Mouse (Mus musculus) neural tube, embryonic 14.5 days (tissue): ENCODE data around the gene Rgl3. TPM values are rescaled to one million over a fixed set of nuclear protein-coding genes. Genes with fewer than 3 reads are reported as not detected.

Source experiments
- ATAC-seq: fragments of 200-750 bp; cut with Nextera tagmentation; 2 replicates; pipeline ENCODE4 v1.8.0; 2017; ENCODE audit warnings: low read depth, mild to moderate bottlenecking, moderate TSS enrichment, moderate library complexity
- H3K27ac ChIP-seq: fragments of 300-500 bp; sonication (generic); 2 replicates; pipeline ENCODE4 v1.5.1; 2014; ENCODE audit warnings: low read depth, mild to moderate bottlenecking, control low read depth, low read length, moderate library complexity, mixed read lengths
- H3K27me3 ChIP-seq: fragments of 300-500 bp; sonication (generic); 2 replicates; pipeline ENCODE4 v1.6.1; 2014; ENCODE audit warnings: low read length; ENCODE audit not compliant: control insufficient read depth, insufficient read depth
- H3K36me3 ChIP-seq: fragments of 300-500 bp; sonication (generic); 2 replicates; pipeline ENCODE4 v1.6.1; 2014; ENCODE audit warnings: low read length, mixed read lengths; ENCODE audit not compliant: control insufficient read depth, insufficient read depth
- H3K4me1 ChIP-seq: fragments of 300-500 bp; sonication (generic); 2 replicates; pipeline ENCODE4 v1.6.1; 2014; ENCODE audit warnings: low read length; ENCODE audit not compliant: control insufficient read depth, insufficient read depth
- H3K4me2 ChIP-seq: fragments of 300-500 bp; sonication (generic); 2 replicates; pipeline ENCODE4 v1.6.1; 2014; ENCODE audit warnings: mild to moderate bottlenecking, low read depth, low read length, control low read depth
- H3K4me3 ChIP-seq: fragments of 300-500 bp; sonication (generic); 2 replicates; pipeline ENCODE4 v1.5.1; 2014; ENCODE audit warnings: low read depth, low read length, control low read depth, mixed read lengths
- H3K9ac ChIP-seq: fragments of 300-500 bp; sonication (generic); replicated peaks from 2 replicates; pipeline ENCODE4 v1.6.1; 2014; ENCODE audit warnings: low read depth, mild to moderate bottlenecking, control low read depth, low read length, mixed read lengths
- H3K9me3 ChIP-seq: fragments of 300-500 bp; sonication (generic); 2 replicates; pipeline ENCODE4 v1.6.1; 2016; ENCODE audit warnings: low read length; ENCODE audit not compliant: control insufficient read depth
- WGBS: fragments of 180-500 bp; shearing (Covaris S2); extraction: QIAGEN DNeasy Blood & Tissue Kit; methylation state at CpG from one replicate; pipeline ENCODE4 v1.1.7; 2014; 5-methylcytosine and 5-hydroxymethylcytosine counted together
- polyA plus RNA-seq: library from polyadenylated mRNA; unstranded; fragments of >200 nt; fragmentation: Nextera tagmentation; extraction: Ambion mirVana; gene quantifications from 2 replicates; pipeline ENCODE4 v1.2.1, GENCODE M21; 2014

Rgl3 gene
- 1.8 TPM in 2 replicates for polyA plus RNA-seq

GRCm38 (mm10) chr9:21989230-21990110, at the start of gene Rgl3:
TSS of gene Rgl3 (minus strand) at chr9:21989446.
- Histone ChIP-seq H3K27ac (no peak within 1 kb of the TSS), H3K36me3 (no peaks in the 10 kb centered on the region), H3K27me3 (peaks cover 28% of the 10 kb centered on the region), H3K4me1 (peaks cover 14% of the 10 kb centered on the region), H3K9ac (0 out of 2 replicates have a peak within 1 kb of the TSS, but pooled peaks have one; percentile 21), H3K4me3 (peak within 1 kb of the TSS; percentile 27), H3K4me2 (peak within 1 kb of the TSS; percentile 51), H3K9me3 (no peaks in the 10 kb centered on the region)
- WGBS = under 1% methylated on average over 42 of the region's 42 CpGs
- ATAC-seq = peak; percentile 41; the same call in 1 of the 2 replicates

GRCm38 (mm10) chr9:22037826-22038225, 48.6 kb upstream of the Rgl3 start:
- no peaks in the 10 kb centered on the region for H3K27me3 ChIP-seq
- H3K36me3 ChIP-seq = peaks cover 15% of the 10 kb centered on the region; the same call in 1 of the 2 replicates
- H3K4me1 ChIP-seq = peaks cover 10% of the 10 kb centered on the region
- H3K27ac ChIP-seq = no peak overlapping the region
- no peak overlapping the region for H3K4me3 ChIP-seq
- ATAC-seq = no peak
- WGBS = 86% methylated on average over 10 of the region's 10 CpGs
- no peak overlapping the region for H3K4me2 ChIP-seq
- no peaks in the 10 kb centered on the region for H3K9me3 ChIP-seq
- no peak overlapping the region for H3K9ac ChIP-seq

DNA sequence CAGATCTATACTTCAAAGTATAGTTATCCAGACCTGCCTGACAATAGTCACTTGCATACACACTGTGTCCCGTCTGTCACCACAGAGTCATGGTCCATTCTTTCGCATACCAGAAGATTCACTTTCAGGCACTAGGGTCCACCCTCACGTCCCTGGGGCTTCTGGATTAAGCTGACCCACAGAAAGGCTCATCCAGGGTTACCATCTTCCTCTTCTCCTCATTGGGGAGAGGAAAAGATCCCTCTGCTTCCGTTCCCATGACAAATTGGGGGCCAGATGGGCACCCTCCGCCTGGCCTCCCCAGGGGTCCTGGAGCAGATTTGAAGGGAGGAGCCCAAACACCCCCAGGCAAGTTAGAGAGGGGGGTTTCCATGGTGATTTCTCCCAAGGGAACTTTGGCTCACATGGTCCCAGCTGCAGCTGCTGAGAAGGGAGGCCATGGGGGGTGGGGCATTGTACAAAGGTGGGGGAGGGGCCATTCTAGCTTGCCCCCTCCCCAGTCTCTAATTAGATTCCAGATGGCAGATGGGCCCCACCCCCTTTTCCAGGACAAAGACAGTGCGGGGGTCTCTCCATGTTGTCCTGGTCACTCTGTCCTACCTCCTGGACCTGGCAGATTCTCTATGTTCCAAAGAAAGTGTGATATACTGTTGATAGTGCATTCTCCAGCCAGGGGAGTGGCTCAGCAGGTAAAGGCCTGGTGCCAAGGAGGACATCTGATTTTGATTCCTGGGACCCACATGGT, 46.2 kb upstream of the Rgl3 start:
- Histone ChIP-seq H3K9me3 (no peaks in the 10 kb centered on the region), H3K9ac (no peak overlapping the region), H3K4me3 (no peak overlapping the region), H3K4me1 (peaks cover 10% of the 10 kb centered on the region), H3K27me3 (no peaks in the 10 kb centered on the region), H3K36me3 (peaks cover 22% of the 10 kb centered on the region), H3K4me2 (no peak overlapping the region), H3K27ac (peak overlapping the region; percentile 34; the same call in 1 of the 2 replicates)
- 15% methylated on average over 6 of the region's 6 CpGs for WGBS
- peak; percentile 54 for ATAC-seq

DNA sequence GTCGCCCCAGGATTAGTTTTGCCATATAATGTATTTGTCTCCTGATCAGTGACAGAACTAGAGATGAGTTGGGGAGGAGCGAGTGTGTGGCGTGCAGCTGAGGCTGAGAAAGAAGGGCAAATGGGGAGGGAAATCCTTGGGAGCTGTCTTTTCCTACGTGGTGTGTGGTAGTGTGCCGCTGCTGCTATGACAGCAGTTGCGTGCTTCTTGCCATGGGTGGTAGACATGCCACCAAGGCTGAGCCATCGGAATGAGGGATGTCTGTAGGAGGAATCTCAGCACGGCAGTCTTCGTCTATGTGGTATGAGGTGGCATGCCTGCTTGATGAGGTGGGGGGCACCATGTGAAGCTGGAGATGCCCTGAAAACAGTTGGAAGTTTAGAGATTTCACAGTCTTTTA, 41.1 kb upstream of the Rgl3 start:
- WGBS = 96% methylated on average over 9 of the region's 9 CpGs
- H3K4me1 ChIP-seq = peaks cover 2% of the 10 kb centered on the region; the same call in 1 of the 2 replicates
- H3K9ac ChIP-seq = no peak overlapping the region
- H3K36me3 ChIP-seq = peaks cover 28% of the 10 kb centered on the region
- no peaks in the 10 kb centered on the region for H3K27me3 ChIP-seq
- H3K4me2 ChIP-seq = no peak overlapping the region
- no peak overlapping the region for H3K4me3 ChIP-seq
- no peak for ATAC-seq
- H3K27ac ChIP-seq = no peak overlapping the region
- H3K9me3 ChIP-seq = no peaks in the 10 kb centered on the region

DNA sequence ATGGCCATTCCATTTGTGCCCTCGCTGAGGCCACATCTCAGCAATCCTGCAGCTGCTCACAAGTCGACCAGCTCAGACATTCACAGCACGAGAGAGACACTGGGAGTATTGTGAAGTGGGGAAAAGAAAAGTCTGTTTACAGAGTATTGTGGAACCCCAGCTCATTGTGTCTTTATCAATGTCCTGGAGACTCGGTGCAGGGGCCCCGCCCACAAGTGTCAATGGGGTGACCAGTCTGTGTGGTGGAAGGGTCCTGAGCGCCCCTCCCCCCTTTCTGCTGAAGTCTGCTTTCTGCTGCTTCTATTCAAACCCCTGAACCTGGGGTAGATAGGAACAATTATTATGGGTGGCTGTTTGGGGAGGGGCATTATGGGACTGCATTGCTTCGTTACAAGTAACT, 39.2 kb upstream of the Rgl3 start:
- Histone ChIP-seq H3K4me3 (no peak overlapping the region), H3K9ac (no peak overlapping the region), H3K4me2 (no peak overlapping the region), H3K27ac (no peak overlapping the region), H3K9me3 (no peaks in the 10 kb centered on the region), H3K4me1 (no peaks in the 10 kb centered on the region), H3K27me3 (no peaks in the 10 kb centered on the region), H3K36me3 (peaks cover 35% of the 10 kb centered on the region)
- no peak for ATAC-seq
- WGBS = 23% methylated on average over 7 of the region's 7 CpGs

- 66% methylated on average over 8 of the region's 8 CpGs for WGBS
- no peak overlapping the region for H3K4me3 ChIP-seq
- no peaks in the 10 kb centered on the region for H3K4me1 ChIP-seq
- no peak overlapping the region for H3K4me2 ChIP-seq
- no peak for ATAC-seq
- no peak overlapping the region for H3K27ac ChIP-seq
- no peak overlapping the region for H3K9ac ChIP-seq
- H3K9me3 ChIP-seq = no peaks in the 10 kb centered on the region
- H3K36me3 ChIP-seq = peaks cover 25% of the 10 kb centered on the region
- no peaks in the 10 kb centered on the region for H3K27me3 ChIP-seq
Measured at GRCm38 (mm10) chr9:22024592-22024991, 35.3 kb upstream of the Rgl3 start.

GRCm38 (mm10) chr9:22017208-22017825, 28.1 kb upstream of the Rgl3 start:
- Histone ChIP-seq H3K27ac (no peak overlapping the region), H3K9ac (no peak overlapping the region), H3K9me3 (no peaks in the 10 kb centered on the region), H3K4me3 (no peak overlapping the region), H3K27me3 (no peaks in the 10 kb centered on the region), H3K4me1 (no peaks in the 10 kb centered on the region), H3K4me2 (no peak overlapping the region), H3K36me3 (peaks cover 24% of the 10 kb centered on the region)
- WGBS = 75% methylated on average over 7 of the region's 7 CpGs
- ATAC-seq = no peak

DNA sequence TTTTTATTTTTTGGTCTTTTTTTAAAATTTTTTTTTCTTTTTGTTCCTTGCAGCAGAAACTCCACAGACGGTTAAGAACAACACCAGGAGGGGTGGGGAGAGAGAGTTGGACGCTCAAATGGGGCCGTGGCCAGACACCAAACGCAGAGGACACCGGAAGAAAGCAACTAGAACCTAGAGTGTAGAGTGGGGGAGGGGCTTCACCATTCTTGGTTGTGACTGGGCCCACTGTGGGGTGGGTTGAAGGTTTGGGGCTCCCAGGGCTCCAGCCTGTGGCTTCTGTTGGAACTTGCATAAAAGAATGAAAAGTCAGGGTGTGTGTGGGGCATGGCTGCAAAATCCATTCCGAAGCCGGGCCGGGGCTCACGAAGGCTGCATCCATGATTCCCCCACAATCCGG, 27.0 kb upstream of the Rgl3 start:
- Histone ChIP-seq H3K4me1 (no peaks in the 10 kb centered on the region), H3K27me3 (no peaks in the 10 kb centered on the region), H3K27ac (no peak overlapping the region), H3K9me3 (no peaks in the 10 kb centered on the region), H3K4me2 (no peak overlapping the region), H3K4me3 (no peak overlapping the region), H3K9ac (no peak overlapping the region), H3K36me3 (peaks cover 34% of the 10 kb centered on the region)
- no peak for ATAC-seq
- WGBS = 68% methylated on average over 10 of the region's 10 CpGs
